Mouse (Mus musculus): ENCODE measurements at regions not wholly inside any gene's neighbourhood (a gene's known extent, or its start where the extent isn't known, plus 50 kb on each side); places are given as distances from the start of the nearest gene placed in this dataset.

DNA sequence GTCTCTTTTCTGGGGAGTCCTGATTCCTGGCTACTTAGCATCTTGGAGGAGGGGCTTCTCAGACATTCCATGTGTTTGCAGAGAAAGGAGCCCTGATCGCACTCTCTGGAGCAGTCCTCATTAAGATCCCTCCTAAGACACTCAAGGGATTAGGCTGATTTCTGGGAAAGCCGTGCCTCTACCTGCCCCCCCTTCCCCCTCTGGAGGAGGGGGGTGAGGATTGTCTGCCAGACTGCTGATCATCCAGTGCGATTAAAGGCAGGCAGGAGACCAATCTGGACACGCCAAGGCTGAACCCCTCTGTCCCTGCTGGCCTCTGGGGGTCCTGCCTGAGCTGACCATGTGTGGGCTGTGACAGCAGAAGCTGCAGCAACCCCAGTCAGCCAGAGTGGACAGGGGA is 65.4 kb downstream of the Vegfa start:
- H3K27me3 ChIP-seq, result no peaks in the 10 kb centered on the region
- no peak overlapping the region for H3K4me2 ChIP-seq
- no peak overlapping the region for H3K4me3 ChIP-seq
- H3K36me3 ChIP-seq, result no peaks in the 10 kb centered on the region
- no peak overlapping the region for H3K9ac ChIP-seq
- no peak overlapping the region for H3K27ac ChIP-seq (replicated peaks)
- whole genome bisulfite sequencing, result 35% methylated on average over 4 of the region's 4 CpGs
- ATAC-seq (ENCODE audit: low FRiP score, low read depth), result no peak
- no peaks in the 10 kb centered on the region for H3K9me3 ChIP-seq
- H3K4me1 ChIP-seq (replicated peaks), result no peaks in the 10 kb centered on the region

DNA sequence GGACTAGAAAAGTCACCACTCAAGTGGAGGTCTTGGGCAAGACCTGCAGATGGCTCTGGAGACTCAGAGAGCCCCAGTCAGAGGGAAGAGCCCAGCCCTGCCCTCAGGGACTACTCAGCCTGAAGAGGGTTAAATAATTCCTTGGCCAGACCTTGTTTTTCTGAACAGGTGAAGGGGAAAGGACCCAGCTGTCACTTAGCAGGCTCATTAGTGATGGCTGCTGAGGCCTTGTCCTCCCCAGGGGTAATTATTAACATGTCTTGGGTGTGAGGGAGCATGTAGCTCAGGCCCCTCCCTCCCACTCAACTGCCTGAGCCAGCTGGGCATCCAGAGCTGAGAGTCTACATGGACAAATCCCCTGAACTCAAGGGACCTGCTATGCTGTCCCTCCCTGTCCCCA is 68.1 kb downstream of the Vegfa start:
- Histone ChIP-seq H3K4me2 (no peak overlapping the region), H3K36me3 (no peaks in the 10 kb centered on the region), H3K4me1 (replicated peaks) (no peaks in the 10 kb centered on the region), H3K27ac (replicated peaks) (no peak overlapping the region), H3K4me3 (no peak overlapping the region), H3K9ac (no peak overlapping the region), H3K27me3 (no peaks in the 10 kb centered on the region), H3K9me3 (no peaks in the 10 kb centered on the region)
- no peak for ATAC-seq (ENCODE audit: low FRiP score, low read depth)

DNA sequence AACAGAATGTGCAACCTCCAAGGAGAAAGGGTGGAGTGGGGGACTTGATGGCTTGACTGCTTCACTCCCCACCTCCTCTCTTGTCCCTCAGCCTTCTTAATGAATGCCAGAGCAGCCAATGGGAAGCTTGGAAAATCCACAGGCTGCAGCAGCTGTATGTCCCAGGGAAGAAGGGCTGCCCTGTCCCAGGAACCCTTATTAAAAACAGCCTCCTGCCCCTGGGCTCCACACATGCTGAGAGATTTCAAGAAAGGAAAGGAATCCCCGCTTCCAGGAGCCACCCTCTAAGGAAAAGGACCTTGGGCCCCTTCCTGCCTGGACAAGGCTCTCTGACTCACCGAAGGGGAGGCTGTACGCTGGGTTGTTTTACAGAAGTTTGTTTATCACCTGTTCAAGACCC is 68.8 kb downstream of the Vegfa start:
- H3K9ac ChIP-seq, result no peak overlapping the region
- no peak for ATAC-seq (ENCODE audit: low FRiP score, low read depth)
- H3K36me3 ChIP-seq, result no peaks in the 10 kb centered on the region
- 82% methylated on average over 3 of the region's 3 CpGs for WGBS
- no peaks in the 10 kb centered on the region for H3K27me3 ChIP-seq
- H3K9me3 ChIP-seq, result no peaks in the 10 kb centered on the region
- no peaks in the 10 kb centered on the region for H3K4me1 ChIP-seq (replicated peaks)
- no peak overlapping the region for H3K4me3 ChIP-seq
- no peak overlapping the region for H3K27ac ChIP-seq (replicated peaks)
- no peak overlapping the region for H3K4me2 ChIP-seq

DNA sequence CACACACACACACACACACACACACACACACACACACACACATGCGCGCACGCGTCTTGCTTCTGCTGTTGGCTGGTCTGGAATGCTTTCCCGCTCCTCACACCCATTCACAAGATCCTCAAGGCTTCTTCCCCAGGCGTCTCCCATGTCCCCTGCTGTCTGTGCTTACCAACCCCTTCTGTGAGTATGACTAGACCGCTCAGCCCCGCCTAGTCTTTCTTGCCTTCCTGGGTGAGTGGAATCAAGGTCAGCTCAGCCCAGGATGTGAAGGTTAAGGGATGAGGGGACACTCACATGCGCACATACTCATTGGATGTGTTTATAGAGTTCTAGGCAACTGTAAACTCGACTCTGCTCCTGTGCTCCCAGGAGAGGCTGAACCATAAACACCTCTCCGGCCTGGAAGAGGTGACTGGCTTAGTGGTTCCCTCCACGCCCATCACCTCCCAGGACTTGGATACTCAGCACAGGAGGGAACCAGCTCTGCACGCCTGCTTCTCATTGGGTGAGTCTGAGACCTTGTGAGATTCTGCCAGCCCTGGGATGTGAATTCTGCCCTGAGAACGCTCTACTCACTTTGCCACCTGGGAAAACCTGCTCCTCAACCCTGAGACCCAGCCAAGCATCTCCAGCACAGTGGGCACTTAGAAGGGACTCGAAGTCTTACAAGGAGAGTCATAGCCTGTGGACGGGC is 70.4 kb downstream of the Vegfa start:
- no peak overlapping the region for H3K27ac ChIP-seq (replicated peaks)
- ATAC-seq (ENCODE audit: low FRiP score, low read depth), result no peak
- H3K36me3 ChIP-seq, result no peaks in the 10 kb centered on the region
- H3K9ac ChIP-seq, result no peak overlapping the region
- no peaks in the 10 kb centered on the region for H3K4me1 ChIP-seq (replicated peaks)
- no peaks in the 10 kb centered on the region for H3K27me3 ChIP-seq
- no peaks in the 10 kb centered on the region for H3K9me3 ChIP-seq
- H3K4me3 ChIP-seq, result no peak overlapping the region
- no peak overlapping the region for H3K4me2 ChIP-seq
- 83% methylated on average over 16 of the region's 16 CpGs for WGBS

DNA sequence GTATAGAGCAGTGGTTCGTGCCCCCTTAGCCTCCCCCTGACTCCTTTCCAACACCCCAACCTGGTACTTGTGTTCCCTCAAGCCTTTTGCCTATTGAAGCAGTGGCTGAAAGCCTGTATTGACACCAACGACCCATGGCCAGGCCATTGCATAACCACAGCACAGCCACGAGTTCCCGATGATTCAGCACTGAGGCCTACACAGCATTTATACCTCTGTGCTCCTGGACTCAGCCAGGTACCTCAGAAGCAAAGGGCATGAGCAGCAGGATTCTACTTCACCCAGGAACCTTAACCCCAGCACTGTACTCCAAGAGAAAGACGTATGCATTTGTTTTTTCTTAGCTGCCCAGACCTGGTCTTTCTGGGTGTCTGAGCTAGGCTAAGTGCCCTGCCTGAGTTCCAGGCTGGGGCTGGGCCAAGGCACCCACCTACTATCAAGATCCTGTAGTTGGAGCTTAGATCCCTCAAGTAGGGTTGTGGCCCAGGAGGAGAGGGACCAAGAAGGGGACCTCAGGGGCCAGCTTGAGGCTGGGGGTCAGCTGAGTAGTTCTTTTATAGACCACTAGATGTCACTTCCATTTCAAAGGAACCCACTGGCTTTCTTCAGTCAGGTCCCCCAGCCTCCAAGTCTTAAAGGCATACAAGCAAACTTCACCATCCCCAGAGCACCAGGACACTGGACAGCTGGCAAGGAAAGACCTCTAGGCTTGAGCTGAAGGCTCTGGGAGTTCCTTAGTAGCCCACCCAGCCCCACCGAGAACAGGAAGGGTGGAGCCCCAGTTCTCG is 73.9 kb downstream of the Vegfa start:
- Histone ChIP-seq H3K27ac (replicated peaks) (no peak overlapping the region), H3K27me3 (no peaks in the 10 kb centered on the region), H3K9ac (no peak overlapping the region), H3K4me2 (no peak overlapping the region), H3K9me3 (no peaks in the 10 kb centered on the region), H3K4me1 (replicated peaks) (no peaks in the 10 kb centered on the region), H3K36me3 (no peaks in the 10 kb centered on the region), H3K4me3 (no peak overlapping the region)
- no peak for ATAC-seq (ENCODE audit: low FRiP score, low read depth)
- WGBS, result 84% methylated on average over 7 of the region's 7 CpGs

DNA sequence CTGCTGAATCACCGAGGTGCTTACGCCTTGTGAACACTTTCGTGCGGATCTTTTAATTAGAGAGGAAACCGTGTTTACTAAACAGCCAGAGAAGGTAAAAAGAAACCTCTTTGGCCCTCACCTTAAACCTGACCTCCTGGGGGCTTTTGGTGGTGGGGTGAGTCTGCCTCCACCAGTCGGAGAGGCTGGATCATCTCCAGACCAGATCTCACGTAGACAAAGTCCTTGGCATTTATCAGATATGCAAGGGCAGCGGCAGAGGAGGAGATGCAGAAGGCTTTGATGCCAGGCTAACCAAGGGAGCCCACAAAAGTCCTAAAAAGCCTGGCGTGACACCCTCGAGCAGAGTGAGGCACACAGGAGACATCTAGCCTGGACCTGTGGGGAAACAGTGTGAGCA is 76.7 kb downstream of the Vegfa start:
- Histone ChIP-seq H3K9ac (no peak overlapping the region), H3K9me3 (no peaks in the 10 kb centered on the region), H3K4me3 (no peak overlapping the region), H3K4me2 (no peak overlapping the region), H3K27me3 (no peaks in the 10 kb centered on the region), H3K27ac (replicated peaks) (no peak overlapping the region), H3K4me1 (replicated peaks) (no peaks in the 10 kb centered on the region), H3K36me3 (no peaks in the 10 kb centered on the region)
- 68% methylated on average over 10 of the region's 10 CpGs for WGBS
- no peak for ATAC-seq (ENCODE audit: low FRiP score, low read depth)

DNA sequence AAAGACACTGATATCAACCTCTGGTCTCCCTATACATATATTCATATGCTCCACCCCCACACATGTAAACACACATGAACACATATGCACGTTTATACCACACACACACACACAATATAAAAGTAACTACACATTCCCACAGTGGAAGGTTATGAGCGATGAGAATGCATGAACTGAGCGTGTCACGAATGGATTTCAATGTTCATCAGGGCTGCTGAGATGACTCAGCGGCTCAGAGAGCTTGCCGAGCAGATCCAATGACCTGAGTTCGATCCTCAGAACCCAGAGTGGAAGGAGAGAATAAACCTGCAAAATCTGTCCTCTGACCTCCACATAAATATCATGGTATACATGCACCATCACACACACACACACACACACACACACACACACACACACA is 77.3 kb downstream of the Vegfa start:
- Histone ChIP-seq H3K9ac (no peak overlapping the region), H3K27me3 (no peaks in the 10 kb centered on the region), H3K36me3 (no peaks in the 10 kb centered on the region), H3K9me3 (no peaks in the 10 kb centered on the region), H3K4me3 (no peak overlapping the region), H3K27ac (replicated peaks) (no peak overlapping the region), H3K4me2 (no peak overlapping the region), H3K4me1 (replicated peaks) (no peaks in the 10 kb centered on the region)
- no peak for ATAC-seq (ENCODE audit: low FRiP score, low read depth)
- WGBS, result 90% methylated on average over 7 of the region's 7 CpGs

DNA sequence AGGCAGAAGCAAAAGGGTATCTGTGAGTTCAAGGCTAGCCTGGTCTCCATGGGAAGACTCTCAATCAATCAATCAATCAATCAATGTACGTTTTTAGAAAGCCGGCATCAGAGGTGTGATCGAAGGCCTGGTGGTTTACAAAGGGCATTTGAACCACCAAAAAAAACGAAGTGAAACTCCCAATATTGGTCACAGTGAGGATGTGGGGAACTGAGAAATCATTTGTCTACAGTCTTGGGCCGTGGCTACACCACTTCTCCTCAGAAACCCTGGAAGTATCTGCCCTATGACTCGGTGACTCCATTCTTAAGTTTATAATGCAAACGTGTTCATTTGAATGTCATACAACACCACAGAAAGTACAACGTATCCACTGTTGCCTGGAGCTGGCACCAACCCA is 78.6 kb downstream of the Vegfa start:
- Histone ChIP-seq H3K9me3 (no peaks in the 10 kb centered on the region), H3K4me2 (no peak overlapping the region), H3K27ac (replicated peaks) (no peak overlapping the region), H3K9ac (no peak overlapping the region), H3K36me3 (no peaks in the 10 kb centered on the region), H3K27me3 (no peaks in the 10 kb centered on the region), H3K4me3 (no peak overlapping the region), H3K4me1 (replicated peaks) (no peaks in the 10 kb centered on the region)
- ATAC-seq (ENCODE audit: low FRiP score, low read depth), result no peak
- WGBS, result 90% methylated on average over 8 of the region's 8 CpGs

DNA sequence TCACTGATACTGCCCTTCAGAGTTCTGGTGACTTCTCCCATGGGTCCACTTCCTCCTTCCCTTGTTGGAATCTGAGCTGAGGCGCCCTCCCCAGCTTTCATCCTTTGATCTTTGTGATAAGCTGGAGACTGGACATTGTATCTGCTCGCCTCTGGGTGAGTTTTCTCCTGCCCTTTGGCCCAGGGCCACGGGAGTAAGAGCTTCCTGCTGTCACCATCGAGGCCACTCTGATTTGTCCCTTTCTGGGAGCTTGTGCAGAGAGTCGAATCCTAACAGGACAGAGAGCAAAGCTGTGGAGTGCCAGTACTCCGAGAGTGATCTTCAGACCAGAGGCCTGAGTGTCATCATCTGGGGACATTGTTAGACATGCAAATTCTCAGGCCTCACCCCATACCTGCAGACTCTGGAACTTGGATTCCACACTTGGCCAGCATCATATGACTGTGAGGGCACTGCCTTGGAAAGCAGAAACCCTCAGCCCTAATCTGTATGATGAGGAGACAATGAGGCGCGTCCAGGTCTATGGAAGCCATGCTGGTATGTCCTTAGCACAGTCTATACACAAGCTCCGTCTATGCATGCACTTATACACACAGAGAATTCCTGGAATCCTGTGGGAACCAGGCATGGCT is 81.5 kb downstream of the Vegfa start:
- no peak overlapping the region for H3K9ac ChIP-seq
- no peak overlapping the region for H3K4me2 ChIP-seq
- H3K27ac ChIP-seq (replicated peaks), result no peak overlapping the region
- 65% methylated on average over 9 of the region's 9 CpGs for WGBS
- no peaks in the 10 kb centered on the region for H3K27me3 ChIP-seq
- H3K4me1 ChIP-seq (replicated peaks), result no peaks in the 10 kb centered on the region
- H3K36me3 ChIP-seq, result no peaks in the 10 kb centered on the region
- no peaks in the 10 kb centered on the region for H3K9me3 ChIP-seq
- no peak for ATAC-seq (ENCODE audit: low FRiP score, low read depth)
- H3K4me3 ChIP-seq, result no peak overlapping the region

DNA sequence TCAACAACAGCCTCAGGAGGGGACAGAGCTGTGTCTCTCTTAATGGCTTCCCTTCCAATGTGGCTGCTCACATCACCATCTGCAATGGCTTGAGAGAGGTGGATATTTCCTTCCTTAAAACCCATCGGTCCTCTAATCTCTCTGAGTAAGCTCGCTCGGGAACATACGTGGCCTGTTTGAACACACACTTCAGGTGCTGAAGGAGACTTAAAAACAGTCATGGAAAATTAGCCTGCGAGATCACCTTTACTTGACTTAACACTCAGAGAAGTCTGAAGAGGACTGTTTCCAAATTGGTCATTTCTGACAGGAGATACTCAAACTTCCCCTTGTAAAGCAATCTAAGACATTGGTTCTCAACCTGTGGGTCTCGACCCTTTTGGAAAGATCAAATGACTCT is 83.0 kb downstream of the Vegfa start:
- Histone ChIP-seq H3K4me1 (replicated peaks) (no peaks in the 10 kb centered on the region), H3K4me2 (no peak overlapping the region), H3K9me3 (no peaks in the 10 kb centered on the region), H3K27ac (replicated peaks) (no peak overlapping the region), H3K36me3 (no peaks in the 10 kb centered on the region), H3K4me3 (no peak overlapping the region), H3K27me3 (no peaks in the 10 kb centered on the region), H3K9ac (no peak overlapping the region)
- 96% methylated on average over 6 of the region's 6 CpGs for WGBS
- no peak for ATAC-seq (ENCODE audit: low FRiP score, low read depth)

DNA sequence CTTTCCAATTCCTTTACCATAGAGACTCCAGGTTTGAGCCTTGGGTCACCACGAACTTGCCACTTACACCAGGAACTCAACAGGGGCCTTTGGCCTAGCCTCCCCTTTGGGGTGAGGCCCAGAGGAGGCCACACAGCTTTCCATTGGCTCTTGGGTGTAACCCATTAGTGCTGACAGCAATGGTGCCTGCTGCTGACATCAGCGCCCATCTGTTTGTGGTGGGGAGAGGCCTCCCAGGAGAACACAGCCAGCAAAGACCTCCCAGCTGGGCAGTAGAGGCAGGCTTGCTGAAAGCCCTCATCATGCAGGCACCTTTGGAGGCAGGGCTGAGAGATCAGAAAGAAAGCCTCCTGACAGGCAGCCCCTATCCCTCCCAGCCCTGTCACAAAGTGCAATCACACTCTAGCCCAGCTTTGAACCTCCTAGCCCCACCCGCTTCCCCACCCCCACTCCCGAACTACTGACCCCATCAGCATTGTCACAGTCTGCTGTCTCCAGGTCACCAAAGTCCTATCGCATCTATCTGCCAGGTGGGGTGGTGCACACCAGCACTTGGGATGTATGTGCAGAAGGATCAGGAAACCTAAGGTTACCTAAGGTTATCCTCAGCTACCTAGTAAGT is 83.7 kb downstream of the Vegfa start:
- no peak overlapping the region for H3K27ac ChIP-seq (replicated peaks)
- H3K4me2 ChIP-seq, result no peak overlapping the region
- no peaks in the 10 kb centered on the region for H3K36me3 ChIP-seq
- H3K4me1 ChIP-seq (replicated peaks), result no peaks in the 10 kb centered on the region
- no peaks in the 10 kb centered on the region for H3K9me3 ChIP-seq
- H3K4me3 ChIP-seq, result no peak overlapping the region
- 69% methylated on average over 5 of the region's 5 CpGs for WGBS
- no peaks in the 10 kb centered on the region for H3K27me3 ChIP-seq
- H3K9ac ChIP-seq, result no peak overlapping the region
- ATAC-seq (ENCODE audit: low FRiP score, low read depth), result no peak

DNA sequence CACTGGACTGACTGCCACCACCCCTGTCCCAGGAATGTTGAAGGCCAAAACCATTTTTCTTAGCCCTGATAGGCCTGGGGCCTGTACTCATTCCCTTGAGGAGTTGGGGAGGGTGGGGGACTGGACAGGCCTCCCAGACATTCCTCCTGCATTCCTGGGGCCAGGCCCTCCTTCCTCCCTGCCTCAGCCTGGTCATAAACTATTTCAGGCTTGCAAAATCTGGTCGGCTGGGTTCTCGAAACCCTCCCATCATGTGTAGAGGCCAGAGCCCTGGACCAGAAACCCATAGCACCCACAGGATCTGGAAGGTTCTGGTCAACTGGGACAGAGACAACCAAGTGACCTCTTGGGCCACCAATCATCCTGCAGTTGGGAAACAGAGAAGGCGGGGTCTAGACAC is 87.2 kb downstream of the Vegfa start:
- Histone ChIP-seq H3K9me3 (no peaks in the 10 kb centered on the region), H3K9ac (no peak overlapping the region), H3K27ac (replicated peaks) (no peak overlapping the region), H3K4me1 (replicated peaks) (no peaks in the 10 kb centered on the region), H3K27me3 (no peaks in the 10 kb centered on the region), H3K4me3 (no peak overlapping the region), H3K36me3 (no peaks in the 10 kb centered on the region), H3K4me2 (no peak overlapping the region)
- WGBS, result 93% methylated on average over 3 of the region's 3 CpGs
- ATAC-seq (ENCODE audit: low FRiP score, low read depth), result no peak

All from hindbrain, embryonic 15.5 days (tissue).